Mouse (Mus musculus) bone marrow macrophage, adult 2 months (primary cell): Measurements from ENCODE around the gene Otoa.

Source experiments
- CTCF ChIP-seq: IDR thresholded peaks from 2 replicates; pipeline ENCODE4 v1.5.1; 2012; ENCODE audit warnings: low read depth, mild to moderate bottlenecking, low read length, moderate library complexity
- POLR2A ChIP-seq: IDR thresholded peaks from 2 replicates; pipeline ENCODE4 v1.6.1; 2012; ENCODE audit warnings: mild to moderate bottlenecking, low read depth, low read length, borderline replicate concordance

DNA sequence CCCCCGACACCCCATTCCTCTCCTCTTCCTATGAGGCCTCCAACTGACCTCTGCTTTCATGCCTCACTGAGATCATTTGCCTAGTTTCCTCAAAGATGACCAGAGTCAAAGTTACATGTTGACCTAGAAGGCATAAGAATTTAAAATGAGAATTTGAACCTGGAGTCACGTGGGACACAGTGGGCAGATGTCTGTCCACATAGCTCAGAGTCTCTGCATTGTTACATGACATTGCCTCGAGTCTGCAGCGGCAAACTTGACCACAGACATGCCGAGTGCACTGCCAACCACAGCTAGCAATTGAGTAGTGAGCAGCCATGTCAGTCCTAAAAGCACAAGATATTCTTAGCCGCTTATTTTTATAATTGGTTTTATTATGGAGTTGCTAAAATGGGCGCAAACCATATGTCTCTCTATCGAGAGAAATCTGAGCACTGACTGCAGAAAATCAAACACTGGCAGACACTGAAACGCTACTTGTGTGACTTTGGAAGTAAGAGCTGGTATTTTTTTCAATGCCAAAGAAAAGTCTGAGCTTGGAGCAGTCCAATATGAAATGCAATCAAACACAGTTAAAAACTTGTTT, 105.8 kb downstream of the Otoa start:
- TF ChIP-seq CTCF (no peak), POLR2A (no peak)
